Mouse (Mus musculus) c-Kit-positive CD71-positive TER-119-positive erythroid progenitor cells, embryonic 14.5 days (primary cell): Measurements from ENCODE around the gene Auts2.

Experiments
- DNase-seq: peaks from one replicate; pipeline ENCODE4 v3.0.0-alpha.2; 2013; ENCODE audit warnings: low spot score

The Auts2 gene

DNA sequence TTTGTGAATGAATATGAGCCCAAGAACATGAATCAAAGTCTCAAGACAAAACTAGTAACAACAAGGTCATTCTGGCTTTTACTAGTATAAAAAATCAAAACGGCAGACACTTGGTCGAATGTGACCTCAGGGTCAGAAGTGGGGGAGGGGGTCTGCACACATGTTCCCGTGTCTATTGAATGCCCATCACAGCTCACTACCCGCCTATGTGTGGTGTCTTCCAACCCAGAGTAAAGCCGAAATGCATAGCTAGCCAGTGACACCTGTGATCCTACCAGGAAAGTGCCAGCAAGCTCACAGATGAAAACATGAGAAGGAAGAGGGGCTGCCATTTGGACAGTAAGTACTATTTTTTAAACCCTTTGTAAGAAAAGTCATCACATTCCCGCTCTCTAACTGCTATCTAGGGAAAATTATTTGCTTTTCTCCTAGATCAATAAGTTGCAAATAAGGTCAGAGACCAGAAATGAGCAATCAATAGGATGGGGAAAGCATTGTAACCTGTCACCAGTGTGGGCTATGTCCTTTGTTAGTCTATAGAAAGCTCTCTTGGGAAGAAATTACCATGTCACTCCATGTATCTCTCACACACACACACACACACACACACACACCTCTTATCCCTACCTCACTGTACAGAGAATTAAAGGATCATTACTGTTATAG, 94.6 kb downstream of the Auts2 start:
- DNase-seq: no peak

DNA sequence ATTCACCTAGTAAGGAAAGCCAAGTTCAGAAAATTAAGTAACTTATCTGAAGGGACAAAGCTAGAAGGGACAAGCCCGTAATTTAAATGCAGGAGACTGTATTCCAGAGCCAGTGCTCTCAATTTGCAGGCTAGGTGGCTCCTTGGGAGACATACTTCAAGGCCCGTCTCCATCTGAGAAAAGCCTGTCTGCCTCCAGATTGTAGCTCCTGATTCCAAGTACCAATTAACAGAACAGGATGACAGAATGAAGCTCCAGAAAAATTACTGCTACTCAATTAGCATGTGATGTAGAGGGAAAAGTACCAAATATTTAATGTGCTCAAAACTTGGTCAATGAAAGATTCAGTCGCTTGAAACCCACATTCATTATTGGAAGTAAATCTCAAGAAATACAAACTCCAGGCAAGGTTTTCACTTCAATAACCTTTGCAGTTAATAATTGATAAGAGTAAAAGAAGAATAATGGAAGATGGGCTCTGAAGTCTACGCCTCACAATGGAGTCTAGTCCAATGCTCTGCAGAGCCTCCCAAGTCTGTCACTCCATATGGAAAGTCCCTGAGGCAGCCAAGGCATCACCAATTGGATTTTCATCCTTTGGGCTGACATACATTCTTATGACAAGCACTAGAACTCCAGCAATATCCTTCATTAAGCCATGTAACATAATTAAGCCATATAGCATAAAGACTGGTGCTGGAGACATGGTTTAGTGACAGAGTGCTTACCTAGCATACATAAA, 97.8 kb downstream of the Auts2 start:
- DNase-seq: no peak

DNA sequence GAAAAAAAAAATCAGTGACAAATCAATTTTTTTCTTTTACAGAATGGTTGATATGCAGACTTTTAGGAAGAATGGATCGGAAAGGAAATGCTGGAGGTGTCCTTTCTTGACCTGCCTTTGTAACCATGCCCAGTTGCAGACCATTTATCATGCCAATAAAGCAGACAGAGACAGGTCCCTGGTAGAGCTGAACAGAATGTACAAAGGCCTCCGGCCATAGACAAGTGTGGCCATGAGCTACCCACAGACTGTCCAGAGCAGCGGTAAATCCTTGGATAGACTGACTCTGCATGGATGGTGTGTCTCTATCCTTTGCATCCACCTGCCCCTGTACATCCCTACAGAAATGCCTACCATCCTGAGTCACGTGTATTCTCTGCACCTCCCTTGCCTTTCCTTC, 100.2 kb downstream of the Auts2 start:
- no peak for DNase-seq

- no peak for DNase-seq
Observed at GRCm38 (mm10) chr5:132438414-132438813, 104.7 kb downstream of the Auts2 start.

- DNase-seq: no peak
Observed at GRCm38 (mm10) chr5:132437994-132438393, 105.2 kb downstream of the Auts2 start.

DNA sequence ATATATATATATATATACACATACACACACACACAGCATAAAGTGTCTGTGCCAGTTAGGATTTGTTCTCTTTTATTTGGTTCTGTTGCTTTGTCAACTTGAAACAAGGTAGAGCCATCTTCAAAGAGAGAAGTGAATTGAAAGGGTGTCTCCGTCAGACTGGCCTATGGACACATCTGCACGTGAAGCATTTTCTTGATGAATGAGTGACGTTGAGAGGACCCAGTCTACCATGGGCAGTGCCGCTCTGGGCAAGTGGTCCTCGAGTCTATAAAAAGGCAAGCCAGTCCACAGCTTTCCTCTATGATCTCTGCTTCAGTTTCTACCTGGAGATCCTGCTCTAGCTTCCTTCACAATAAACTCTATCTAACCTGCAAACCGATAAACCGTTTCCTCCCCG, 105.7 kb downstream of the Auts2 start:
- no peak for DNase-seq

DNA sequence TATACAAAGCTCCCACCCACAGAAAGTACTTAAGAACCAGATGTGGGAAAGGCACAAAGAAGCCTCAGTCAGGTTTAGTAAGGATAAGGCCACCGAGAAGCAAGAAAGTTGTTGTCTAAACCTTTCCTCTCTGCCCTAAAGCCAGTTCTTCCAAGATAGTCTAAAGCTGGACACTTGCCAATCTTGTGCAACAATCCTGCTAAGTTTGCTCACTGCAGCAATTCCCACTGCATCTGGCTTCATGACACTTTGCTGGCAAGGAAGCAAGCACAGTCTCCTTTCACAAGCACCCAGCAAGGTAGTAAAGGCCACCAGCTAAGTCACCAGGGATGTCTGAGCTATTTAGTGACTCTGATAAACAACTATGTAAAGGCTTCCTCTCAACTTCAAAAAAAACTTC, 106.2 kb downstream of the Auts2 start:
- DNase-seq: no peak

GRCm38 (mm10) chr5:132436473-132436872, 106.7 kb downstream of the Auts2 start:
- no peak for DNase-seq

DNA sequence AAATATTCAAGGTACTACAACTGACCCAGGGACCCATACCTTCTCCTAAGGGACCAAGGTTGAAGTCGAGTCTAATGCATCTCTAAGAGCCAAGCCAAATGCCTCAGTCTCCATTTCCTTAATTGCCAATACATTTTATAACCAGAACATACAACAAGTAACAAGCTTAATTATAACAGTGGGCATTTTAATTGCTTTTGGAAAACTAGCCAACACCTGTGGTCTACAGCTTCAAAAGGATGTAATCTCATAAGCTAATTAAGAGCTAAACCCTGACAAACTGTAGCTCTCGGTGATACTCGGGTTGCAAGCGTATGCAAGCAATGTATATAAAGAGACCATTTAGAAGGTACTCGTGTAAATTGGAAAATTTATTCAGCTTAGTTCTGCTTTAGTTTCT, 107.7 kb downstream of the Auts2 start:
- no peak for DNase-seq

- no peak for DNase-seq
Observed at GRCm38 (mm10) chr5:132433377-132434115, 109.6 kb downstream of the Auts2 start.

DNA sequence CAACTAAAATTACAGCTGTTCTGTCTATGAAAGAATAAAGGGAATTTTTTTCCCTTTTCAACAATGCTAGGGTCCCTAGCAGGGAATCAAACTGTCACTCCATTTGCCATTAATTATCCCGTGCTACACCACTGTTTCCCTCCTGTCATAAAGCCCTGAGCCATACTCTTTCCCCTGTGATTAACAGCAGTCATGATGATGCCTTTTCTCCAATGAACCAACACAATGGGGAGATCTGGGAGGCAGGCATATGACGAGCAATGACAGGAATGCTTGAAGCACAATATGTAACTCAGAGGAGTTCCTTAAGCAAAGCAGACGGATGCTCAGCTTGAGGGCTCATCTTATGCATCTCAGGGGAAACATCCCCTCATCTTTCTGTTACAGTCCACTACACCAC, 113.8 kb downstream of the Auts2 start:
- no peak for DNase-seq

GRCm38 (mm10) chr5:132426342-132426741, 116.8 kb downstream of the Auts2 start:
- DNase-seq: no peak

DNA sequence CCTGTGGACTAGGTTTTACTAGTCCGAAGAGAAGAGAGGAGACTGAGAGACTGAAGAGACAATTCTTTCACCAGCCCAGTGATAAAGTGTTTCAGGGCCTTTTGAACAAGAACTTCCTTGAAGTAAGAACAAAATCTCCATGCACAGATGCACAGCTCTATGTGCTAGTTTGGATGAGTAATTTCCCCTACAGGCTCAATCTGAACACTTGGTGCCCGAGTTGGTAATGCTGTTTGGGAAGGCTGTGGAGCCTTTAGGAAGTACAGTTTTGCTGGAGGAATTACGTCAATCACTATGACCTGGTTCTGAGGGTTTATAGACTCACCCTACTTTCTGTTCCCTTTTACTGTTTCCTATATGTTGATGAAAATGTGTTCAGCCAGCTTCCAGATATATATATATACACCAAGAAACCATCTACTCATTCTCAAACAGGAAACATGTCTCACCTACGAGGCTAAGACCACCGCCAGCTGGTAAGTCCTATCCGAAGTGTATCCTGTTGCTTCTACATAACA, 117.3 kb downstream of the Auts2 start:
- no peak for DNase-seq

- DNase-seq: no peak
Observed at GRCm38 (mm10) chr5:132410338-132410852, 132.7 kb downstream of the Auts2 start.

DNA sequence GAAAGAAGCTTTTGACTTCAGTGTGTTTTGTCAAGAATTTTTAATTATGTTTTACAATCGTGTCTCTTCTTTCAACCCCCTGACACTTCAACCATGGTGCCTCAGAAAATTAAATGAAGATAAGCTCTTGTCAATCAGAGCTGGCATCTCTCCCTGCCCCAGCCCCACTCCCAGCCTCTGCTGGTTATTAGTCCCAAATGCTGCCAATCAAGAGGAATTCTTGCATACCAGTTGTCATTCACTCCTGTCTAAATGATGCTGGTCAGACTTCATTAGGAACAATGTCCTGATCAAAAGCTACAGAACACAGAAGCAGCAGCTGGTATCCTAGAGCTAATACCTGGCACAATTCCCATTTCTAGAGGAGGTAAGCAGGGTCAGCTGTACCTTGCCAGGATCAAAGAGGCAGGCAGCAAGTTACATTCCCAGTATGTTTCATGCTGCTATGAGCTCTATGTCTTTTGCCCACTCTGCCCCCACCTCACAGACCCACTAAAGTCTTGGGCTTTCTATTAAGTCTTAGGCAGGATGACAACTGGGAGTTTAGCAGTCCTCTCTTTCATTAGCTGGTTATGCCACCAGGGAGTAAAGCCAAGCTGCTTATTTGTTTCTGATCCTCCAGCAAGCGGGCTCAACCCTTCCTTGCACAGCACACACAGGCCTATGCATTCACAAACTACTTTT, 134.1 kb downstream of the Auts2 start:
- no peak for DNase-seq

GRCm38 (mm10) chr5:132400556-132400955, 142.6 kb downstream of the Auts2 start:
- no peak for DNase-seq

- DNase-seq: no peak
Observed at GRCm38 (mm10) chr5:132399486-132399885, 143.7 kb downstream of the Auts2 start.

- no peak for DNase-seq
Observed at GRCm38 (mm10) chr5:132395922-132396321, 147.2 kb downstream of the Auts2 start.

GRCm38 (mm10) chr5:132394800-132395575, 148.2 kb downstream of the Auts2 start:
- DNase-seq: no peak

- DNase-seq: no peak
Observed at GRCm38 (mm10) chr5:132391831-132392763, 151.0 kb downstream of the Auts2 start.
